Mouse (Mus musculus) erythroid progenitor cell, adult 5-6 weeks (primary cell): Measurements from ENCODE around the gene Plk4. TPM values are rescaled to one million over a fixed set of nuclear protein-coding genes. Genes with fewer than 3 reads are reported as not detected.
"Not testable (repeated sequence)": the region's sequence is repeated elsewhere in the genome, so short reads cannot be mapped to it uniquely, and the experiment has no call there.

Experiments
- ATAC-seq: replicated peaks from 2 replicates; pipeline ENCODE4 v1.8.0; 2016; ENCODE audit warnings: moderate number of reproducible peaks, mild to moderate bottlenecking, moderate TSS enrichment, inconsistent platforms; ENCODE audit not compliant: poor library complexity, low FRiP score, severe bottlenecking
- total RNA-seq, 2 experiments: library from RNA; stranded (forward) in 1 of 2; stranded (reverse) in 1 of 2; fragments of 150-400 nt in 1 of 2; fragments of 186-747, 209-891 nt in 1 of 2; gene quantifications; 2 replicates each; pipeline versions ENCODE4 v1.2.3 to v1.2.4; 2015 to 2017; ENCODE audit warnings: low replicate concordance in 2 of 2

Gene Plk4
- total RNA-seq (2015; ENCODE audit: low replicate concordance) (142 and 182 TPM in 2 replicates), total RNA-seq (2017; ENCODE audit: low replicate concordance) (197 and 209 TPM in 2 replicates)

DNA sequence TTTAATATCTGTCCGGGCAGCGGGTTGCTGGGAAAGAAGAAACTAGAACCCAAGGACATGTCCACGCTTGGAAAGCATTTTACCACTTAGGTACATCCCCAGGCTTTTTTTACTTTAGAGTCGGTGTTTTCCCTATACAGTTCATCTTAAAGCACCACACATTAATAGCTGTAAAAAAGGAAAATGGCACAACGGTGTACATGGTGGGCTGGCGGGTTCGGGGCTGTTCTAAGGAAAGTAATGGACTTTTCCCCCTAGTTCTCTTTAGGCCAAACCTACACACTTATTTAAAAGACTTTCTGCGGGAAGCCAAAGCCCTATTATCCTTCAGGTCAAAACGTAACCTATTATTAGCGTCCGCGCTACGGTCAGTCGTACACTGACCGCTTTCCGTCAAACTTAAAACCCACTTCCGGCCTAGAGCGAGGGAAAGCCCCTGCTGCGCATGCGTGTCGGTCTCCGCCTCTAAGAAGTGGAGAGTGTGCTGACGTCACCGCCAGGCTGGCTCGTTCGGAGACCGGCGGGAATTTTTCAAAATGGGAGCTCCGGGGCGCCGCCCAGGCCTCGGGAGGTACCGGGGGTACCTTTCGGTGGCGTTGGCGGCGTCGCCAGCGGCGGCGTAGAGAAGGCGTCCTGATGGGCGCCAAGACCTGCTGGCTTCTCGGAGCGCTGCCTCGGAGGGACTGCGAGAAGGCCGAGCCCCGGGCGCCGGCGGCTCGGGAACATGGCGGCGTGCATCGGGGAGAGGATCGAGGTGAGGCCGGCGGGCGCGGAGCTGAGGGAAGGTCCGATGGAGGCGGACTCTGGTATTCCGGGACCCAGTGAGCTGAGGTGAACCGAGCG lies at the start of gene Plk4:
Gene Plk4 (plus strand): TSS at position 490 of the 843 bp plus-strand sequence.
- peak; percentile 88 for ATAC-seq

DNA sequence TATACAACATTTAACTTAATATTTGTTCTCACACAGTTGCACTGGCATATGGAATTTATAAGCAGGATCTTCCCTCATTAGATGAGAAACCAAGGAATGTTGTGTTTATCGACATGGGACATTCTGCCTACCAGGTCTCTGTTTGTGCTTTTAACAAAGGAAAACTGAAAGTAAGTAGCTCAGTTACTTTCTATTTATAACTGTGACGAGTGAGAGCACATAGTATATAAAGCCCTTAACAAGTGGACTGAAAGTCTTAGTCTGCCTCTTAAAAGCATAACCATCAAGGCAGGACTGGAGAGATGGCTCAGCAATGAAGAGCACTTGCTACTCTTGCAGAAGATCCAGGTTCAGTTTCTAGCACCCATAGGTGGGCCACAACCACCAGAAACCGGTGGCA lies 39.1 kb upstream of the Plk4 start:
- ATAC-seq: no peak

DNA sequence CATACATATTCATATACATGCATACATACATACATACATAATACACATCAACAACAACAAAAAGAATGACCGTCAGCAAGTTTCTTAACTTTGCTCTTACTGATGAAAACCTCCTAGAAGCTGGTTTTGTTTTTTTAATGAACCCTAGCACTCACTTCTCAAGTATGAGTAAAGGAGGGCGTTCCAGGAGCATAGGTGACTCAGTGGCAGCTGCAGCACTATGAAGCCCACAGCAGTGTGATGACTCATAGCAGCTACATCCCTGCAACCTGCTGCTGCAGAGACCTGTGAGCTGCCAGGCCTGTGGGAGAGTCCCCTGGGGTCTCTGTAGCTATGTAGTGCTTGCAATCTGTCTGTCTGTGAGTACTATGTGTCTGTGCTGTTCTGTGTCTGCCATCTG lies 38.5 kb upstream of the Plk4 start:
- no peak for ATAC-seq

DNA sequence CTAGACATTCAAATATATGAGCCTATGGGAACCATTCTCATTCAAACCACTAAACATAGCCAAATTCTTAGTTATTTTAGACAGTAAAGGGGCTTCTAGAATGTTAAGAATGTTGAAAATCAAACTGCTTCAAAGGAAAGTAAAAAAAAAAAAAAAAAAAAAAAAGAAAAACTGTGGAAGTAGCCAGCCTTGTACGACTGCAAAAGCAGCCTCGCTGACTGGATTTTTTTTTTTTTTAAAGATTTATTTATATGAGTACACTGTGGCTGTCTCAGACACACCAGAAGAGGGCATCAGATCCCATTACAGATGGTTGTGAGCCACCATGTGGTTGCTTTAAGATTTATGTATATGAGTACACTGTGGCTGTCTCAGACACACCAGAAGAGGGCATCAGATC lies 6.0 kb upstream of the Plk4 start:
- ATAC-seq: no peak

DNA sequence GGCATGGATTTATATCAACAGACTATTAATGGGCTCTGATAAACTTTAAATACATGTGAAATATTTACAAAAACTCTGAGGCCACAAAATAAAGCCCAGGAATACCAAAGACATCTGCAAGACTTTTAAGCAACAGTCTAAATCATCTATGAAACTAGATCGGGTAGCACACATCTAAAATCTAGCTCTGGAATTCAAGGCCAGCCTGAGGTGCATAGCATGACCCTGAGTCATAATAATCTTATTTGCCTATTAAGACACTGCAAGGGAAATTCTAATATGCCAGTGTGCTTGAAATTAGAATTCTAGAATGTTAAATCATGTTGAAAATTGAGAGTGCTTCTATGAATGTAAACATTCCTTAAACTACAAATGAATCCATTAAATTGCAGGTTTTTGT lies 1.8 kb upstream of the Plk4 start:
- ATAC-seq: no peak

DNA sequence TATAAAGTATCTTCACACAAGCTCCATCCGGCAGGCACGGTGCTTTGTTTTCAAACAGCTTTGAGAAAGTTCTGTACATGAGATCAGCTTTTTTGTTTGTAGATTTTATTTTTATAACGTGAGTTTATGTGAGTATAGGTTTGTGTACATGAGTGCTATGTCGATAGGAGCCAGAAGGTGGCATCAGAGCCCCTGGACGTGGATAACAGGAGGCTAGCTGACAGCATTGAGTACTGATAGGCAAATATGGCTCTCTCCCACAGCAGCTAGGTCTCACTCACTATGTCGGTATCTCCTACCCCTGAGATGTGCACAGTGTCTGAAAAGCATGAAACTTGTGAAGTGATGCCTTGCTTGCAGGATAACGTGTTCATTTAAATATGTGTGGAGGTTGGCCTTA lies 1.3 kb upstream of the Plk4 start:
- peak; percentile 83 for ATAC-seq

DNA sequence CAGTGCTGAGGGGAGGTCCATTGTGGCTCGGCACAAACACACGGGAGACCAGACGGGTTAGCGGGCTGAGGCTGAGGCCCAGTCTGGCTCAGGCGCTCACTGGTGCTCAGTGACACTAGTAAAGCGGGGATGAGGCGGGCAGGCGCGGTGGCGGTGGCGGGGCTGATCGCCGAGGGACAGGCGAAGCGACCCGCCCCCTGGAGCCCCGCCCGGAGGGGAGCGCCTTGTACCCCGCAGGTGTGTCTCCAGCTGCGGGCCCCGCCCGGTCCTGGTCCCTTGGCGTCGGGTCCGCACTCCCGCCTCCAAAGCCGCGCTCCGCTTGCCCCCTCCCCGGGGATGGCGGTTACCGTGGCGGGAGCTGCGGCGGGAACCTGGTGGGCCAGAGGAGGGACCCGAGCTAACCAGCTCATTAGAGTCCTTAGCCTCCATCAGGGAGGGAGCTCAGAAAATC lies 579 bp downstream of the Plk4 start:
- peak; percentile 77 for ATAC-seq

DNA sequence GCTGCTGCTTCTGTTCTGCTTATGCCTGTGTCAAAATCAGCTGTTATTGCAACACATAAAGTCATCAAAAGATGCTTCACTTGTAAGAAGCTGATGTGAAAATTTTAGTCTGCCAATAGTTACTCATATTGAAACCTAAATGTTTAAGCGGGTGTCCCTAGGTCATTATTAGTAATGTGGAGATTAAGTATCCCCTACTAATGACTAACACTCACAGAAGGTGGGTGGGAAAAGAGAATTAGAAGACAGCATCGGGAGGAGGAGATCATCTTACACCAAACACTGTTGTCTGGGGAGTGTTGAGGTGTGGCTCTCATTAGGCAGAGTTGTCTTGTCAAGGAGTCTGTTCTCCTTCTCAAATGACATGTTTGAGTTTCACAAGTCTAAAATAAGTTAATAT lies 7.1 kb downstream of the Plk4 start:
- ATAC-seq: no peak

DNA sequence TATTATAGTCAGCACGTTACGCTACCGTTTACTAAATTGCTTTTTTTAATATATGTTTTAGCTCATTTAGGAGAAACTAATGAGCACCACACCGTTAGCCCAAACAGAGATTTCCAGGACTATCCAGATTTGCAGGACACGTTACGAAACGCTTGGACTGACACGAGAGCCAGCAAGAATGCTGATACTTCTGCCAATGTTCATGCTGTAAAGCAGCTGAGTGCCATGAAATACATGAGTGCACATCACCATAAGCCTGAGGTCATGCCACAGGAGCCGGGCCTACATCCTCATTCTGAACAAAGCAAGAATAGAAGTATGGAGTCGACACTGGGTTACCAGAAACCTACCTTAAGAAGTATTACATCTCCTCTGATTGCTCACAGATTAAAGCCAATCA lies 8.9 kb downstream of the Plk4 start:
- ATAC-seq: no peak

DNA sequence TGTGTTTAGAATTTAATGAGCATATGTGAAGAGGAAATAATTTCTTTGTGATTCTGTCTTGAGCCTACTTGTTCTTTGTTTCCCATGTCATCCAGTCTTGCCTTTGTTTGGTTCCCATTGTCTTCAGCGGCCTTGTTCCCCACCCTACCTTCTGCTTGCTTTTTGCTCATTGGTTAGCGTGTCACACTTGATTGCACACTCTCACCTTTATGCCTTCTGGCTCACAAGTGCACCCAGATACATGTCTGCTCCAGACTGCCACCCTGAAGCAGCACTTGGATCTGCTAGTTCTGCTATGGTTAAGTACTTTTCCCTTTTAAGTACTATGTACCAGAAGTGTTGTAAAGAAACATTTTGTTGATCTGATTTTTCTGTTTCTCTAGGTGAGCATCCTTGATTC lies 10.1 kb downstream of the Plk4 start:
- ATAC-seq: no peak

DNA sequence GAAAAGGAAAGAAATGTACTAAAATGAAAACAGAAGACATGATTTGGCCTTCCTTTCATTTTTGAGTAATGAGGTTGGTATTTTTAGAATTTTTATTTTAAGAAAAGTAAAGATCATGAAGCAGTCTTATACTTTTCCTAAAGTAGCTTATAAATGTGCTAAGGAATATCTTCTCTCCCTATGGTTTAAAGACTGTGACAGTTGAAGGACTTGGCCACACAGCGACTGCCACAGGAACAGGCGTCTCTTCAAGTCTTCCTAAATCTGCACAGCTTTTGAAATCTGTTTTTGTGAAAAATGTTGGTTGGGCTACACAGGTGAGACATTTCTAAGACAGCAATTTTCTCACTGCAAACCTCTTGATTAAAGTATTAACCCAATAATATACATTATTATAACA lies 13.5 kb downstream of the Plk4 start:
- ATAC-seq: no peak

DNA sequence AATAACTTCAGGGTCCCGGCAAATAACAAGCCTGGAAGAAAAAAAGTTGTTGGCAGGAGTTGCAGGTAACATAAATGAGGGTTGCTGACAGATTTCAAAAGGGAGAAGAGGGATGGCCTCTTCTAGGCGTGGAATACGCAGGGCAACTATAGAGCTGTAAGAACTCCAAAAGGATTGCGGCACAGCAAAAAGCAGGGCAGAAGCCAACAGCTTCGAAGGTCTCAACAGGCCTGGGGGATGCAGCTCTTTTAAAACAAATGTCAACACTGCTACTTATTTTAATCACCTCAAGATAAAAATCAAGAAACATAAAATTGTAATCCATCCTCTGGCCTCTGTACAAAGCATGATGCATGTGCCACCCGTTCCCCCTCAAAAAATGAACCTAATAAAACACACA lies 45.7 kb downstream of the Plk4 start:
- ATAC-seq: not testable (repeated sequence)

DNA sequence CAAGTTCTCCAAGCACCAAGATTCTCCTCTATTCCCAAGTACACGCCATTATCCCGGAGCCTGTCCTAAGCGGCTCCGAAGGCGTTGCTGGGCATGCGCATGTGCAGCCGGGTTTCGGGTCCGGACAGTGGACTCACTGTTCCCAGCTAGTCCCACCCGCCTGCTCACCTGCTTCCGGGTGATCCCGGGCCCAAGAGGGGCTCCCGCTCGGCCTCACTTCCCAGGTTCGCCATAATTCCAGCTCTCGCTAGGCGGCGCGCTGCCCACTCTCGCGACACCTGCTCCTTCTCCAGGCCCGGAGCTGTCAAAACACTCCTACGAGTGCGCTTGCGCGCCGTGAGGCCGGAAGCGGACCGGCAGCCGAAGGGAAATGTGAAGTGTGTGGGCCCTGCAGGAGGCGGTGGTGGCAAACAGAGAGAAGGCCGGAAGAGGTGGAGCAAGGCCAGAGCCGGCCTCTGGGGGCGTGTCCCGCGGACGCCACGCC lies 46.7 kb downstream of the Plk4 start, which contains the start of gene Mfsd8:
Gene Mfsd8 (minus strand): TSS at position 414 of the 484 bp plus-strand sequence.
- ATAC-seq: peak; percentile 95

DNA sequence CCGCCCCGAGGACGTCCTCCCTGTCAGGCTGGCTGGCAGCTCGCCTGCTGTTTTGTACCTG lies 47.0 kb downstream of the Plk4 start, which contains the start of gene Abhd18:
Gene Abhd18 (plus strand): TSS at position 14 of the 61 bp plus-strand sequence.
- ATAC-seq: not testable (repeated sequence)

DNA sequence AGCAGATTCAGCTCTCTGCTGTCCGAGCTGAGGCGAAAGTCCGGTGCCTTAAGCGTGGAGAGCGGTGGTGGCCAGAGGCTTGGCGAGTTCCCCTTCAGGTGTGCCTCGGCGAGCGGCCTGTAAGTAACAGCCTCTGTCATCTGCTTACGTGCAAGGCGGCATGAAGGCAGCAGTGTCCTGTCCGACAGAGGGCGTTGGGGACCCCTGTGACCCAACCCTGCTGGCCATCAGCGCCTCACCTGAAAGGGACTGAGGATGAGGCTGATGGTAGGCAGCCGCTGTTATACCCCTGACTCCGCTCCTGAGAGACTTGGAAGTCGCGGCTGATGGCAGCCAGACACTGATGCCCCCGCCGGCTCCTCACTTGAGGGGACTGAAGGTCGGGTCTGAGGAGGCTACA lies 47.2 kb downstream of the Plk4 start:
- peak; percentile 67 for ATAC-seq

DNA sequence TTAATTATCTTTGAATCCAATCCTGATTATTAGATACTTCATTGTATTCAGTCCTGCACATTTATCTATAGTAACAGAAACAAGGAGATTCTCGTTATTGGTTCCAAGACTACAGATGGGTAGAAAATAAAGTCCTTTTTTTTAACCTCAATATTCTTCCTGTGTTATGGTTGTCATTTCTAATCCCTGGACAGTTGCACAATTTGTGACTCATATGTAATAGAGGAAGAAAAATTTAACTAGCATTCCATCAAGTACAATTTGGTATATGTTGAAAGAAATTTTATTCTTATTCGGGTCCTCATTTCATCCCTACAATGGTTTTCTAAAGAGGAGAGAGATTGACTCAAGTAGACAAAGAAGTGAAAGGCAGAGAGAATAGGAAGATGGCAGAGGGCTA lies 48.1 kb downstream of the Plk4 start:
- not testable (repeated sequence) for ATAC-seq

DNA sequence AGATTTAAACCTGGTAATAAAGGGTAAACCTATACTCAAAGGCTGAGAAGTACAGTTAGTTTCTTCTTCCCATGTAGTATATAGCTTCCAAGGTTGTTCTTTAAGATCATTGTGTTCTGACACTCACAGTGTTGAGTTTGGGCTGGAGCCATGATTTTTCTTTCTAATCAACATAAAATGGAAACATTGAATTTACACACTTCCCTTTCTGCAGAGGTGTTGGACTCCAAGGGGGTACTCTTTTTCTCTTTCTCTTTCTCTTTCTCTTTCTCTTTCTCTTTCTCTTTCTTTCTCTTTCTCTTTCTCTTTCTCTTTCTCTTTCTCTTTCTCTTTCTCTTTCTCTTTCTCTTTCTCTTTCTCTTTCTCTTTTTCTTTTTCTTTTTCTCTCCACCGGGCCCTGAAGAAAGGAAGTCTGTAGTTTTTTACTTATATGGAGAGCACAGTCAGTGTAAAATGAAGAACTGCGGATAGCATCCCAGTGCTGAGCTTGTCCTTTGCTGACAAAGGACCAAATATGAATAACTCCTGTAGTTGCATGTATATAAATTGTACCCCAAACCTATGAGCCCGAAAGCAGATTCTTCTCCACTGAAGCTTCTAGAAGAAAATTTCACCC lies 53.4 kb downstream of the Plk4 start:
- ATAC-seq: not testable (repeated sequence)

Other genes starting within 250 kb of the Plk4 start
- gene Slc25a31, start 91.2 kb upstream of the Plk4 start, total RNA-seq (2015; ENCODE audit: low replicate concordance): not detected in 2 replicates
- gene Slc25a31, start 91.2 kb upstream of the Plk4 start, total RNA-seq (2017; ENCODE audit: low replicate concordance): not detected in 2 replicates
- gene Hspa4l, start 55.5 kb upstream of the Plk4 start, total RNA-seq (2015; ENCODE audit: low replicate concordance): 84.3 and 85.8 TPM in 2 replicates
- gene Hspa4l, start 55.5 kb upstream of the Plk4 start, total RNA-seq (2017; ENCODE audit: low replicate concordance): 58.1 and 152 TPM in 2 replicates
- gene Mfsd8, start 46.9 kb downstream of the Plk4 start, total RNA-seq (2015; ENCODE audit: low replicate concordance): 9.0 and 15.5 TPM in 2 replicates
- 6.9 and 9.7 TPM in 2 replicates for gene Mfsd8, start 46.9 kb downstream of the Plk4 start, total RNA-seq (2017; ENCODE audit: low replicate concordance)
- gene Abhd18, start 47.0 kb downstream of the Plk4 start, total RNA-seq (2015; ENCODE audit: low replicate concordance): 0.36 and 7.1 TPM in 2 replicates
- gene Abhd18, start 47.0 kb downstream of the Plk4 start, total RNA-seq (2017; ENCODE audit: low replicate concordance): 7.3 and 7.6 TPM in 2 replicates
- gene 1700034I23Rik, start 102.5 kb downstream of the Plk4 start, total RNA-seq (2015; ENCODE audit: low replicate concordance): not detected in 2 replicates
- not detected in 2 replicates for gene 1700034I23Rik, start 102.5 kb downstream of the Plk4 start, total RNA-seq (2017; ENCODE audit: low replicate concordance)
- 121 and 173 TPM in 2 replicates for gene Larp1b, start 149.8 kb downstream of the Plk4 start, total RNA-seq (2015; ENCODE audit: low replicate concordance)
- 141 and 227 TPM in 2 replicates for gene Larp1b, start 149.8 kb downstream of the Plk4 start, total RNA-seq (2017; ENCODE audit: low replicate concordance)